Mouse (Mus musculus): ENCODE results near the gene Man1c1. TPM values are rescaled to one million over a fixed set of nuclear protein-coding genes. Genes with fewer than 3 reads are reported as not detected.

Gene Man1c1
- 2.5 and 2.6 TPM in 2 replicates for polyA plus RNA-seq (2015; fragmentation: Nextera tagmentation; extraction: Ambion mirVana)

DNA sequence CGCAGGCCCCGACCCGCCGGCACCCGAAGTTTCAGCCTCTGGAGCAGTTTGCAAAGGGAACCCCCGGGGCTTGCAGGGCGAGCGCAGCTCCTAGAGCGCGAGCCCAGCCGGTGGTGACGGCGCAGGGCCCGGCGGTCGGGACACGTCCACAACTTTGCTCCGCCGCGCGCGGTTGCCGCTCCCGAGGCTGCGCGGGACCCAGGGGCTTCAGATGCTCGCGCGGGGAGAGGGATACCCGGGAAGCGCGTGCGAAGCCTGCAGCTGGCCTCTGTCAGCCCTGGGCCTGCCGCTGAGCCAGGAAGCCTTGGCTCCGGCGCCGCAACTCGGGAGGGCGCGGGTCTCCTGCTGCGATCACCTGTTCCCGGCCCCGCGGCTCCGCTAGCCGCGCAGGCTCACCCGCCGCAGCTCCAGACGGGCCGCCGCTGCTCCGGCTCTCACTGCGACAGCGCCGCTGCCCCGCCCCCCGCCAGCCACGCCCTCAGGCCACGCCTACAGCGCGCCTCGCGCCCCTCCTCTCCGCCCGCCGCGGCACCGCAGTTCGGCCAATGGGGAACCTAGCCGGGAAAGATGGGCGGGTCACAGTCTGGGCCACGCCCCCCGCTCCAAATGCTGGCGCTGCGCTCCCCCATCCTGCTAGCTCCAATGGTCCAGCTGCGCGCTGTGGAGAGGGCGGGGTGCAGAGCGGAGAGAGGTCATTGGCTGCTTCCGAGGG lies at the start of gene Man1c1:
TSS of gene Man1c1 (minus strand) at position 456 of the 712 bp plus-strand sequence.
- Histone ChIP-seq H3K27me3 (peaks cover 13% of the 10 kb centered on the region; the same call in 1 of the 2 replicates), H3K4me3 (peak within 1 kb of the TSS; percentile 59), H3K27ac (replicated peaks) (peak within 1 kb of the TSS; percentile 46), H3K4me2 (replicated peaks) (peak within 1 kb of the TSS; percentile 69), H3K9ac (replicated peaks) (peak within 1 kb of the TSS; percentile 58), H3K9me3 (no peaks in the 10 kb centered on the region), H3K36me3 (no peaks in the 10 kb centered on the region), H3K4me1 (peaks cover 37% of the 10 kb centered on the region)
- ATAC-seq (replicated peaks), result peak; percentile 94
- WGBS, result under 1% methylated on average over 70 of the region's 81 CpGs

- no peaks in the 10 kb centered on the region for H3K36me3 ChIP-seq
- H3K9me3 ChIP-seq, result no peaks in the 10 kb centered on the region
- H3K4me2 ChIP-seq (replicated peaks), result no peak overlapping the region
- H3K27ac ChIP-seq (replicated peaks), result no peak overlapping the region
- no peak overlapping the region for H3K9ac ChIP-seq (replicated peaks)
- no peaks in the 10 kb centered on the region for H3K4me1 ChIP-seq
- H3K4me3 ChIP-seq, result no peak overlapping the region
- ATAC-seq (replicated peaks), result no peak
- 23% methylated on average over 17 of the region's 17 CpGs for WGBS
- no peaks in the 10 kb centered on the region for H3K27me3 ChIP-seq
These were observed 49.6 kb upstream of the Man1c1 start for GRCm38 (mm10) chr4:134753516-134754261.

DNA sequence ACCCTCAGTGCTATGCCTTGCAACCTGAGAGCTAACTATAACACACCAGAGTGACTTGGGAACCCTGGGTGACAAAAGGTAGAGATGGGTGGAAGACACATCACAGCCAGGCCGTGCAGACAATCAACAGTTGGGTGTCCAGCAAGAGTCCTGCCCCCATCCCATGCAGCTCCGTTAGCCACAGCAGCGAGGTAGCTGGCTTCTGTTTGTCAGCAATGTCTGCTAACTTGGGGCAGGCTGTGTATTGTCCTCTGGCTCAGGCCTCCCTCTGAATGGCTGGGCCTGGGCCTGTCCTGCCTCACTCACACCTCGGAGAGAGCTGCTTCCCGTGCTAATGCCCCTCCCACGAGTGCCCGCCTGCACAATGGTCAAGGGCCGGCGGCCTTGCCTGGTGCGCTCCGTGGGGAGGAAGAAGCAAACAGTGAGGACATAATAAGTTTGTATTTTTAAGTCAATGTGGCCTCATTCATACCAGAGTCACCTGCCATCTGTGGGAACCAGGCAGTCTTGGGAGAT lies 48.9 kb upstream of the Man1c1 start:
- no peaks in the 10 kb centered on the region for H3K9me3 ChIP-seq
- 47% methylated on average over 11 of the region's 11 CpGs for WGBS
- H3K4me1 ChIP-seq, result no peaks in the 10 kb centered on the region
- H3K27ac ChIP-seq (replicated peaks), result no peak overlapping the region
- no peak for ATAC-seq (replicated peaks)
- H3K9ac ChIP-seq (replicated peaks), result no peak overlapping the region
- no peak overlapping the region for H3K4me3 ChIP-seq
- no peaks in the 10 kb centered on the region for H3K27me3 ChIP-seq
- H3K4me2 ChIP-seq (replicated peaks), result no peak overlapping the region
- H3K36me3 ChIP-seq, result no peaks in the 10 kb centered on the region

DNA sequence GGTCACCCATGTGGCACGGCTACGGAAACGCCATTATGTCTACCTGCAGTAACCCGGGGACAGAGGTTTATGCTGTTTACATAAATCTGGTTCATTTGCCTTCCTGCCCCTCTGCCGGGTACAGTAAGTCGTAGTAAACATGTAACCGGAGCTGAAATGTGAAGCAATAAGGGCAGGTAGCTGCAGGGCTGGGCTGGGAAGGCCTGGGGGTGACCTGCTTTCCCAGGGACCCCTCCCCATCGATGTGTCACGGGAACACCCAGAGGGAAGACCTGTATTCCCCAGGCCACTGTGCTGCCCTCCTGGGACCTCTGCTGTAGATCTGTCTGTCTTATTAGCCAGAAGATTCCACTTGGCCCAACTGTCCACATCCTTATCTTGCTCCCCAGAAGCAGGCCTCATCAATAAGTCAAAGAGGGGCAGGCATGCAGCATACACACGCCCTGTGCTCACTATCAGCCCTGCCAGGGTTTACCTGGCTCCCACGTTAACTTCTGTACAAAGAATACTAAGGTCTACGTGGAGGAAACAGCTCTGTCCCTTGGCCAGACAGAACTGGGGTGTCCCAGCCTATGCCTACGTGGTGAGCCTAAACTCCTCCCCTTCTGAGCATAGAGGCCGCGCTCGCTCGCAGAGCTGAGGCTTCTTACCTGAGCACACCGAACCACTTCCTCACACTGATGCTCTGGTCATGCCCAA lies 47.7 kb upstream of the Man1c1 start:
- no peak for ATAC-seq (replicated peaks)
- Histone ChIP-seq H3K36me3 (no peaks in the 10 kb centered on the region), H3K4me3 (no peak overlapping the region), H3K4me2 (replicated peaks) (no peak overlapping the region), H3K9me3 (no peaks in the 10 kb centered on the region), H3K9ac (replicated peaks) (no peak overlapping the region), H3K27me3 (no peaks in the 10 kb centered on the region), H3K4me1 (no peaks in the 10 kb centered on the region), H3K27ac (replicated peaks) (0 out of 2 replicates have a peak overlapping the region, but pooled peaks have one; percentile 7)
- WGBS, result 87% methylated on average over 18 of the region's 18 CpGs

DNA sequence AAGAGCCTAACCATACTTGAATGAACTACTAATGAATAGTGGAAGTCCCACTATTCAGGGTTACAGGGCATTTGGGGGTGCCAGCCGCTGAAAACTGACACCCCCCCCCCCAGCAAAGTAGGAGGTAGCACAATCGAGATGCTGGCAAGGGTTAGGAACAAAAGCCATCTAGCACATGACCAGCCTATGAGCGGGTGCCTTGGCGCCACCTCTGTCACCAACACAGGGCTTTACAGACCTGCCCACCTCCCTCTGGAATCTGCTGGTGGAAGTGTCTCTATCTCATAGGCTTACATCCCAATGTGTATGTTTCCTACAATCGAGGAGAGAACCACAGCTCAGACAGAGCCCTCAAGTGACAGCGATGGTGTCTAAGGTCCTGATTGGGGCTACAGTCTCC lies 46.7 kb upstream of the Man1c1 start:
- Histone ChIP-seq H3K4me3 (no peak overlapping the region), H3K9me3 (no peaks in the 10 kb centered on the region), H3K27me3 (no peaks in the 10 kb centered on the region), H3K27ac (replicated peaks) (no peak overlapping the region; the same call in 1 of the 2 replicates), H3K4me2 (replicated peaks) (no peak overlapping the region), H3K36me3 (no peaks in the 10 kb centered on the region), H3K9ac (replicated peaks) (no peak overlapping the region), H3K4me1 (no peaks in the 10 kb centered on the region)
- ATAC-seq (replicated peaks), result no peak
- 73% methylated on average over 6 of the region's 6 CpGs for whole genome bisulfite sequencing

DNA sequence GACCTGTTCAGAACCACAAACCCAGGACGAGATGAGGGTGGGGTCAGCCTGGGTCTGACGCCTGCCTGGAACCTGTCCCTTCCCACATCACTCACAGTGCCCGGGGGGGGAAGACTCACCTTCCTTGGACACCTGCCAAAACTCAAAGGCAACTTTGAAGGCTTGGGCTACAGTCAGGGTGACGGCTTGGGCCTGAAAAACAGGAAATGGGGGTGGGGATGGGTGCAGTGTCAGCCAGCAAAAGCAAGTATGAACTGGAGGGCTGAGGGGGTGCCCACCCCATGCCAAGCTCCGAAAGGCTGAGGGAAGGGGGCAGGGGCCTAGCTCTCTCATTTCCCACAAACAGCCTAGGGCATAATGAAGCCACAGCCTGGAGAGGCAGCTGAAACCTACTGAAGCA lies 46.2 kb upstream of the Man1c1 start:
- no peaks in the 10 kb centered on the region for H3K36me3 ChIP-seq
- no peaks in the 10 kb centered on the region for H3K27me3 ChIP-seq
- H3K4me2 ChIP-seq (replicated peaks), result no peak overlapping the region
- no peak for ATAC-seq (replicated peaks)
- no peaks in the 10 kb centered on the region for H3K4me1 ChIP-seq
- no peak overlapping the region for H3K27ac ChIP-seq (replicated peaks)
- H3K9me3 ChIP-seq, result no peaks in the 10 kb centered on the region
- WGBS, result 78% methylated on average over 5 of the region's 5 CpGs
- no peak overlapping the region for H3K4me3 ChIP-seq
- H3K9ac ChIP-seq (replicated peaks), result no peak overlapping the region

DNA sequence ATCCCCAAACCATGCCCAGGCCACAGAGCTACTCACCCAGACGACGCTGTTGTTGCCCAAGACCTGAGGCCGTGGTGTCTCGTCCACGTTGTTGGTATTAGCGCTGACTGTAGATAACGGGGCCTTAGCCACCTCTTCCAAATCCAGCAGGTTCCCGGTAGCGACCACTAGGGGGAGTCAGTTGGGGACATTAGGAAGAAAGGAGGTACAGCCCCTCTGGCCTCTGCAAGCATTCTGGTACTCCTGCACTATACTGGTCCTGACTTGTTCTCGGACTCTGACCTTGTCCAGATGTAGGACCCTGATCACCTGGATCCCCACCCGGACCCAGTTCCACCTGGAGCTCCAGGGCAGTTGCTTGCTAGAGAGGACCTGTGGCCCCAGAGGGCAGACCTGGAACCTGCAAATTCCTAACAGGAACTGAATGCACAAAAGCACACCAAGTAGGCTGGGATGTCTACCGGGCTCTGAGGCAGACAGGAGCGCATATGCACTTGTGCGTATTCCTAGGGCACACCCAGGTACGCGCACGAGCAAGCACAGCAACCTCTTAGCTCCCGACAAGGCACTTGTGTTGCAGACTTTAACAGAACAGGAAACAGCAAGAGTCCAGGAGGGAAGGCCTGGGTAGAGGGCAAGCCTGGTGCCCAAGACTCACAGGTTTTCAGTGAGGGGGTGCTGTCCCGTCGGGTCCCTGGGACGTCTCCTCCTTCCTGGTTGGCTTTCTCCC lies 45.4 kb upstream of the Man1c1 start:
- Histone ChIP-seq H3K36me3 (no peaks in the 10 kb centered on the region), H3K4me1 (no peaks in the 10 kb centered on the region), H3K4me2 (replicated peaks) (no peak overlapping the region), H3K27me3 (no peaks in the 10 kb centered on the region), H3K9ac (replicated peaks) (no peak overlapping the region), H3K9me3 (no peaks in the 10 kb centered on the region), H3K27ac (replicated peaks) (no peak overlapping the region), H3K4me3 (no peak overlapping the region)
- no peak for ATAC-seq (replicated peaks)
- 67% methylated on average over 21 of the region's 21 CpGs for WGBS

- 82% methylated on average over 16 of the region's 16 CpGs for WGBS
- H3K4me2 ChIP-seq (replicated peaks), result no peak overlapping the region
- H3K4me3 ChIP-seq, result no peak overlapping the region
- H3K27ac ChIP-seq (replicated peaks), result no peak overlapping the region
- H3K4me1 ChIP-seq, result no peaks in the 10 kb centered on the region
- H3K27me3 ChIP-seq, result no peaks in the 10 kb centered on the region
- no peak for ATAC-seq (replicated peaks)
- no peaks in the 10 kb centered on the region for H3K36me3 ChIP-seq
- H3K9ac ChIP-seq (replicated peaks), result no peak overlapping the region
- no peaks in the 10 kb centered on the region for H3K9me3 ChIP-seq
These were observed 42.0 kb upstream of the Man1c1 start for GRCm38 (mm10) chr4:134745900-134746661.

DNA sequence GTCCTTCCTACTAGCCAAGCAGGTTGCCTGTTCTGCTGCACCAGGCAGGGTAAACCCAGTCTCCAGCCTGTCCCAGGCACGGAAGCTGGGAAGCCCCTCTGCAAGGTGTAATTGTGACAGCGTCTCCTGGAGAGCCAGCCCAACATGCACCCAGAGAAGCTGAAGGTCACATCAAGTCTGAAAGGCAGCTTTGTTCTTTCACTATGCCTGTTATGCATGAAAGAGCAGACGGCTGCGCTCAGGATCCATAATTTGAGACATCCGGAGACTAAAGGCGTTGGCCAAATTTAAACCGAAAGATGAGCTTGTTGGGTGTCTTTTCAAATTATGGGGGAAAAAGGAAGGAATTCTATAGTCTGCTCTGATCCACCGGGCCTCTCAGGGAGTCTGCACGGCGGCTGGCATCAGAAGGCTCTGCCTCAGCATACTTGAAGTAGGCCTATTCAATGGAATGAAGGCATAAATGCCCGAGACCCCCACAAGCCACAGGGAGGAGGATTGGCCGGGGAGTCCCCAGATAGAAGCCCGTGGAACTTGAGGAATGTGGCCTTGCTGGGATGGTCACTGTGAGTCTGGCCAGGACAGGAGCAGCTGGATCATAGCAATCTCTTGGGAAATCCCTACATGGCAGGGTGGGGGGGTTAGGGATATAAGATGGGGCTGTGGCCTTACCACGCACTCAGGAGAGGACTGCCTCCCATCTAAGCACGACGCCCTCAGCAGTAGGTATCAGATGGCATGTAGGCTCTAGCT lies 40.0 kb upstream of the Man1c1 start:
- Histone ChIP-seq H3K9ac (replicated peaks) (no peak overlapping the region), H3K27me3 (no peaks in the 10 kb centered on the region), H3K4me1 (no peaks in the 10 kb centered on the region), H3K27ac (replicated peaks) (no peak overlapping the region), H3K4me2 (replicated peaks) (no peak overlapping the region), H3K9me3 (no peaks in the 10 kb centered on the region), H3K4me3 (no peak overlapping the region), H3K36me3 (no peaks in the 10 kb centered on the region)
- 64% methylated on average over 16 of the region's 16 CpGs for WGBS
- no peak for ATAC-seq (replicated peaks)

GRCm38 (mm10) chr4:134741949-134742348 lies 37.9 kb upstream of the Man1c1 start:
- Histone ChIP-seq H3K9ac (replicated peaks) (no peak overlapping the region), H3K36me3 (no peaks in the 10 kb centered on the region), H3K9me3 (no peaks in the 10 kb centered on the region), H3K4me1 (peaks cover 3% of the 10 kb centered on the region; the same call in 1 of the 2 replicates), H3K4me2 (replicated peaks) (no peak overlapping the region), H3K4me3 (no peak overlapping the region), H3K27me3 (no peaks in the 10 kb centered on the region), H3K27ac (replicated peaks) (no peak overlapping the region)
- ATAC-seq (replicated peaks), result no peak
- WGBS, result 86% methylated on average over 8 of the region's 8 CpGs
